Mouse (Mus musculus) left cerebral cortex, postnatal 4 days (tissue): Measurements from ENCODE around the gene Pms2. TPM values are rescaled to one million over a fixed set of nuclear protein-coding genes. Genes with fewer than 3 reads are reported as not detected.

Experiments
- DNase-seq: peaks from one replicate; pipeline ENCODE4 v3.0.0-alpha.2; 2022
- intact Hi-C: fragments of 180-260 bp; cut with DNase I; formaldehyde crosslinking; loops from one replicate; pipeline ENCODE4 v1.15.1; 2025
- total RNA-seq, 2 experiments: library from RNA; stranded (reverse); gene quantifications; 2 replicates each; pipeline ENCODE4 v1.2.3; 2021

Gene Pms2
- 10 to 100 TPM; 17.2 to 23.2 TPM for total RNA-seq

DNA sequence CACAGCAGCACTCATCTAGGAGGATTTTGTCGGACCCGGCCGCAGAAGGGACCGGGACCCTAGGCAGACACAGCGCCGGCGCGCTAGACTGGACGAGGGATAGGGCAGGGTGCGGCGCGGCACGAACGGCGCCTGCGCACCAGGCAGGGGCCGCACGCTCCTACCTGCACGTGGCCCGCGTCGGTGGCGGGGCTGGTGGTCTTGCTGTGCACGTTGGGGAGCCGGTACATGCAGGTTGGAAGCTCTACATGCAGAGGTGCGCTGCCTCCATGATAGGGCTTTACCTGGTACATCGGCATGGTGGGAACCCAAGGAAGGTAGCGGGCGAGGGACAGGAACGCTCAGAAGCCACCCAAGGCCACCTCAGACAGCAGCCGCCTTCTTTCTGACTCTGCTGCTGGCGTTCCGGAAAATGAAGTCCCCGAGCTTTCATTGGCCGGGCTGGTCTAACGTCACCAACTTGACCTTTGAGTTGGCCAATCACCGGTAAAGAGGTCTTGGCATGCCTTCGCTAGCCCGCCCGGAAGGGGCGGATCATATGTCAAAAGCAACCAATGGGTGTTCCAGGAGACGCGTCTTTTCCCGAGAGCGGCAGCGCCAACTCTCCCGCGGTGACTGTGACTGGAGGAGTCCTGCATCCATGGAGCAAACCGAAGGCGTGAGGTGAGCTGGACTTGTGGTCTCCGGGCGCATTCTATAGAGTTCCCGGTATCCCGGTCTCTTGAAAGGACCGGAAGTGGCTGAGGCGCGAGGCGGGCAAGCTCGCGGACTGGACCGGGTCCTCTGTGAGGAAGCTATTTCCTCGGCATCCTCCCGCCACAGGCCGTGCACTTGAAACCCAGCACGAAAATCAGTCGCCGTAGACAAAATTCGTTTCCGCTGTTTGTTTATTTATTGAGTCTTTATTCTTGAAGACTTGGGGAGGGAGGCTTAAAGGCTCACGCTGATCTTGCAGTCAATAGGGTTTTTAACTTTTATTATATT lies at the start of gene Pms2, which contains the start of gene Aimp2:
Pms2 (plus strand) TSS at position 548 of the 984 bp plus-strand sequence.
Aimp2 (minus strand) TSS at position 431 of the 984 bp plus-strand sequence.
- DNase-seq, result peak; percentile 96
- intact Hi-C loops, result loop anchor here (5.0 kb wide), 1 partner anchor 93 kb away; no protein-coding TSS in a partner anchor

DNA sequence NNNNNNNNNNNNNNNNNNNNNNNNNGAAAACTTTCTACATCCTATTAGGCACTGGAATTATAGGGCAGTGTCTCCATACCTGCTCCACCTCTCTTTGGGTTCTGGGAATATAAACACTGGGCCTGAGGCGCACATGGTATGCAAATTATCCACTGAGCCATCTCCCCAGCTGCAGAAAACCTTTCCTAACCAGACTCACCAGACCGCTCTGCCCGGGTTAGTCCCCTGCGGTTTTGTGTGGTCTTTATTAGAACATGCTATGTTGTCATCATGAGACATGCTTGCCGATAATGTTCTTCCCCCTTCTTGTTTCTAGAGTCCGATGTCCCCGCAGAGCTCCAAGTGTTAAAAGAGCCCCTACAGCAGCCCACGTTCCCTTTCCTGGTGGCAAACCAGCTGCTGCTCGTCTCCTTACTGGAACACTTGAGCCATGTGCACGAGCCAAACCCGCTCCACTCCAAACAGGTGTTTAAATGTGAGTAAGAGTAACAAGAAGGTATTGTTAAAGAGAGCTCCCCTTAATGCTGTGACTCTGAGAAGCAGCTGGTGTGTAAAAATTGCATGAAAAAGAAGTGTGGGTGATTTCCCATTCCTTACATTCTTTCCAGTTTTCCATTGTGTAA lies 38.1 kb upstream of the Pms2 start:
- intact Hi-C loops, result no loop called here
- no peak for DNase-seq

- intact Hi-C loops, result no loop called here
- DNase-seq, result no peak
Observed at GRCm38 (mm10) chr5:143874571-143874970, 35.2 kb upstream of the Pms2 start.

GRCm38 (mm10) chr5:143885274-143885673 lies 24.5 kb upstream of the Pms2 start:
- intact Hi-C loops, result no loop called here
- no peak for DNase-seq

DNA sequence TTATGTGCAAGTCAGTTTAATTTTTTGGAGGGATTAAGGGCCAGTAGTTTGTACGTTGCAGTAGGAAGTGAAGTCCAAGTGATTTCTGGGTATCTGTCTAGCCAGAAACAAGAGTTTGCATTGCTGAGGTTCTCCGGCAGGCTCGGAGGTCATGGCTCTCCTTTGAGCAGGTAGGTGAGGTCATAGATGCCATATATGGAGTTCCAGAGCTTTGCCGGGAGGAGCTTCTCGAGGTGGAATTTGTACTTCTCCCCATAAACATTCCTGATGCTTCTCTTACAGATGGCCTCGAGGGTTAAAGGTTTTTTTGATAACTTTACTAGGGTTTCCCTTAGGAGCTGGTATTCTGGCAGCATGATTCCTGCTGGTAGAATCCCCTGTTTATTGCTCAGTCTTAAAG lies 19.0 kb upstream of the Pms2 start:
- intact Hi-C loops, result no loop called here
- no peak for DNase-seq

- no peak for DNase-seq
- intact Hi-C loops, result no loop called here
Observed at GRCm38 (mm10) chr5:143892255-143892886, 17.4 kb upstream of the Pms2 start.

DNA sequence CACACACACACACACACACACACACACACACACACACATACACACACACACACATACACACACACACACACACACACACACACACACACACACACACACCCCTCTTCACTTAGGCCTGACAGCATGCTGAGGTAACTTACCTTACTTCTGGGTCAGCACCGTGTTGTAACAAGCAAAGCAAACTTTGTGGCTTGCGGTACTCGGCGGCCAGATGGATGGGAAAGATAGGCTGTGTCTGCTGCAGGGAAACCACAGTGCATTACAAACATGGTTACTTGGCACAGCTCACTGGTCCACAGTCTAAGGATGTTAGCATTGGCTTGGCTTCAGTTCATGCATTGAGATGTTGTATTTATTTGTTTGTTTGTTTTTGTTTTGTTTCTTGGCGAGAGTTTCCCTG lies 16.4 kb upstream of the Pms2 start:
- intact Hi-C loops, result no loop called here
- no peak for DNase-seq

- no peak for DNase-seq
- intact Hi-C loops, result no loop called here
Observed at GRCm38 (mm10) chr5:143897635-143898330, 12.0 kb upstream of the Pms2 start, which contains the start of gene Ankrd61. TSS of gene Ankrd61 (minus strand) at chr5:143897685.

GRCm38 (mm10) chr5:143902111-143902510 lies 7.7 kb upstream of the Pms2 start:
- intact Hi-C loops, result no loop called here
- peak; percentile 47 for DNase-seq

GRCm38 (mm10) chr5:143903813-143904212 lies 6.0 kb upstream of the Pms2 start:
- no peak for DNase-seq
- intact Hi-C loops, result no loop called here

DNA sequence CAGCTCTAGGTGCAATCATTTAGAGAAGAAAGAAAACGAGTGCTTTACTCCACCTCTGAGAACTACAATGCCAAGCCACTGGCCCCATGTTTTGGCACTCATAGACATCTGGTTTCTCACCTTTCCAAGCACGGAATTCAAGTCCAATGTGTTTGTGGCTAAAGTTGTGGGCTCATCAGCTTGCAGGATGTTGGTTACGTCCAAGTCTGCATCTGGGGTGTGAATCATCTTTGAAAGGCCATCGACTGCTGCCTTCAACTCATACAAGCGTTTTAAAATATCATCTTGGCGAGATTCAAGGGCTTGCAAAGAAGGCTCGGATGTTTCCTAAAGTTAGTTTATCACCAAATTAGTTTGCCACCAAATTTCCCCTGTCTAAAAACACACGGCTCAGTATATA lies 3.3 kb upstream of the Pms2 start:
- no peak for DNase-seq
- intact Hi-C loops, result no loop called here

DNA sequence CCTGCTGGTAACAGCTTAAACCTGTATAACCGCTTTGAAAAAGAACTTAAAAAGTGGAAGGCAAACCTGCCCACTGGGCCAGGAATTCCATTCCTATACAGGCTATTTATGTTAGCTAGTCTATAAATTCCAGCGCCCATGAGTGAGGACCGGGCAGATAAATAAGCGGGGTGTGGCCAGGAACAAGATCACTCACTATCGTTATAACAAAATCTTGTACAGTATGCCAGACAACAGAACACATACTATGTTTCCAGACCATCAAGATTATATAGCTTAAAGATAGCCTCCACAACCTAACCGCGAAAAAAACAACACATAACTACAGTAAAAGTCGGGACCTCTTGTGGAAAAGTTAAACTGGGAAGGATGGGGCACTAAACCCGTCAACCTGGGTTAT lies 838 bp upstream of the Pms2 start:
- intact Hi-C loops, result no loop called here
- DNase-seq, result no peak

DNA sequence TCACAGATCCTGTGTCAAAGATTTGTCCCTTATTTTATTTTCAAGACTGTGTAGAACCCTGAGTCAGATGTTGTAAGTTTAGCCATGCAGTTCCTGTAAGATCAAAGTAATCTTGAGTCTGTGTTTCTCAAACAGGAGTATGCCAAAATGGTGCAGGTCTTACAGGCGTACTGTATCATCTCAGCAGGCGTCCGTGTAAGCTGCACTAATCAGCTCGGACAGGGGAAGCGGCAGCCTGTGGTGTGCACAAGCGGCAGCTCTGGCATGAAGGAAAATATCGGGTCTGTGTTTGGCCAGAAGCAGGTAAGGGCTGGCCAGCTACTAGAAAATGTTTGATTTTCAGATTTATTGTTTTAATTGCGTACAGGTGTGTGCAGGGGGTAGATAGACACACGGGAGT lies 6.5 kb downstream of the Pms2 start:
- intact Hi-C loops, result no loop called here
- DNase-seq, result peak; percentile 24

DNA sequence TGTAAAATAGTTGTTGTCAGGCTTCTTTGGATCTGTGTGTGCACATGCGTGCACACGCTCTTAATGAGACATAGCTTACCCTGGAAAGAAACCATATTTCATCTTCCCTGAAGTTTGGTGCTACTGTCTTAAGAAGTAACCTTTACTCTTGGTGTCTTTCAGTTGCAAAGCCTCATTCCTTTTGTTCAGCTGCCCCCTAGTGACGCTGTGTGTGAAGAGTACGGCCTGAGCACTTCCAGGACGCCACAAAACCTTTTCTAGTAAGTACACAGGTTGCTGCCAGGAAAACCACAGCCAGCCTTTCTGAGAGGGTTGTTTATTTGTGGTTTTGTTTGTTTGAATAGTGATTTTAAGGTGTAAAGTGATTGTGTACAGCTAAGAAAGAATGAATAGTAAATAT lies 7.7 kb downstream of the Pms2 start:
- intact Hi-C loops, result no loop called here
- peak; percentile 15 for DNase-seq

DNA sequence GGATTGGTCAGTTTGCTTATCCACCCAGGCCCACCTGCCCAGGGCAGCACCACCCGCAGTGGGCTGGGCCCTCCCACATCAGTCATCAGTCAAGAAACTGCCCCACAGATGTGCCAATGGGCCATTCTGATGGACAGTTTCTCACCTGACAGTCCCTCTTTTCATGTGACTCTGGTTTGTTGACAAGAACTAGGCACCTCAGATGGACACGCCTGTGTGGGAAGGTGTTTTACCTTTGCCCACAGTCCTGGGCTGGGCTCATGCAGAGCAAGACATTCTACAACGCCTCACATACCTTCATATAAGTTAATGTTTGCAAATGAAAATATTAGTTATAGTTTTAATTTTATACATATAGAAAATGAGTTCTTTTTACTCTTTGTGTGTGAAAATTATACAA lies 8.4 kb downstream of the Pms2 start:
- intact Hi-C loops, result no loop called here
- DNase-seq, result no peak

DNA sequence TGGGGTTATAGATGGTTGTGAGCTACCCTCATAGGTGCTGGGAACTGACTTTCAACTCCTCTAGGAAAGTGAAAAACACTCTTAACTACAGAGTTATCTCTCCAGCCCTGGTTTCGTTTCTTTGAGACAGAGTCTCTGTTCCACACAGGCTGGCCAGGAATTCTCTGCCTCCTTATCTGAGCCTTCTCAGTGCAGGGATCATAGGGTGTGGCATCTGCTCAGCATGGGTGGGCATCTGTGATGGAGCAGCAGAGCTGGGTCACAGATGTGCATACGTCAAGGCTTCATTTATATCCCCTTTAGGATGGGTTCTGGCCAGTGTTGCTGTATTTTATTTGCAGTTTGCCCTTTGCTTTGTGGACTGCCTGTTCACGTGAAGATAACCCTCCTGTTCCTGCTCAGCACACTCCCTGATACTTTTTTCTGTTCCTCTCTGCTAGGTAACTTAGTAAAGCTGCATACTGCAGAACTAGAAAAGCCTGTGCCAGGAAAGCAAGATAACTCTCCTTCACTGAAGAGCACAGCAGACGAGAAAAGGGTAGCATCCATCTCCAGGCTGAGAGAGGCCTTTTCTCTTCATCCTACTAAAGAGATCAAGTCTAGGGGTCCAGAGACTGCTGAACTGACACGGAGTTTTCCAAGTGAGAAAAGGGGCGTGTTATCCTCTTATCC lies 15.2 kb downstream of the Pms2 start:
- intact Hi-C loops, result loop anchor here (5.0 kb wide), 1 partner anchor 67 kb away; no protein-coding TSS in a partner anchor
- no peak for DNase-seq

DNA sequence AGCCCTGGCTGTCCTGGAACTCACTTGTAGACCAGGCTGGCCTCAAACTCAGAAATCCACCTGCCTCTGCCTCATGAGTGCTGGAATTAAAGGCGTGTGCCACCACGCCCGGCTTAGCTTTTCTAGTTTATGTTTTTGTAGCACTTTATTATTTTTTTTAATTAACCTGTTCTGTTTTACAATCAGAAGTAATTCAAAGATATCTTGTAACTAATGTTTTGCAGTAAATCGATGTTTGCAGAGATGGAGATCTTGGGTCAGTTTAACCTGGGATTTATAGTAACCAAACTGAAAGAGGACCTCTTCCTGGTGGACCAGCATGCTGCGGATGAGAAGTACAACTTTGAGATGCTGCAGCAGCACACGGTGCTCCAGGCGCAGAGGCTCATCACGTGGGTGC lies 18.1 kb downstream of the Pms2 start, which contains the start of gene Gm42421:
Gm42421 (plus strand) TSS at position 301 of the 400 bp plus-strand sequence.
- intact Hi-C loops, result loop anchor here (5.0 kb wide), 1 partner anchor 64 kb away; no protein-coding TSS in a partner anchor
- no peak for DNase-seq

GRCm38 (mm10) chr5:143929291-143929690 lies 19.5 kb downstream of the Pms2 start:
- intact Hi-C loops, result loop anchor here (5.0 kb wide), 1 partner anchor 63 kb away; no protein-coding TSS in a partner anchor
- DNase-seq, result no peak

DNA sequence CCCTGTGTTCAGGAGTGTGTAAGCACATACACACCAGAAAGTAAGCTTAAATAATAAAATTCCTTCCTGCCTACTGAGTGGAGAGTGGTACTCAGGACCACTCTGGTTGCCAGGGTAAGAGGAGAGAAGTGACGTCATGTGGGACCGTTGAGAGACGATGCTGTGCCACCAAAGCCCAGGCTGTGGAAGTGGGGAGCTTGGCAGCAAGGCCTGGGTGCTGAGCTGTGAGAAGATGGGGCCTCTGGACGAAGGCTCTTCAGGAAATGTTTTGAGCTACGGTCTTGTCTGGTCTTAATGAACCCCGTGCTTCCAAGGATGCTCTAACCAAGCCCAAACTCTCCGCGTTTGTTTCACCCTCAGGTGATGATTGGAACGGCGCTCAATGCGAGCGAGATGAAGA lies 20.9 kb downstream of the Pms2 start:
- intact Hi-C loops, result no loop called here
- no peak for DNase-seq
